Mouse (Mus musculus): Measurements from ENCODE around the gene Ppig.

Ppig gene

GRCm38 (mm10) chr2:69760980-69761379 is 38.6 kb downstream of the Ppig start:
- no peak for DNase-seq (ENCODE audit: low read depth in 1 of 2, low spot score in 2 of 2)

GRCm38 (mm10) chr2:69763340-69763739 is 41.0 kb downstream of the Ppig start:
- DNase-seq (ENCODE audit: low read depth in 1 of 2, low spot score in 2 of 2), result no peak

- no peak for DNase-seq (ENCODE audit: low read depth in 1 of 2, low spot score in 2 of 2)
These were observed 42.4 kb downstream of the Ppig start for GRCm38 (mm10) chr2:69764716-69765115.

GRCm38 (mm10) chr2:69773331-69773730 is 51.0 kb downstream of the Ppig start:
- DNase-seq (ENCODE audit: low read depth in 1 of 2, low spot score in 2 of 2), result no peak

GRCm38 (mm10) chr2:69777985-69778835 is 55.9 kb downstream of the Ppig start:
- no peak for DNase-seq (ENCODE audit: low read depth in 1 of 2, low spot score in 2 of 2)

GRCm38 (mm10) chr2:69778836-69779177 is 56.5 kb downstream of the Ppig start:
- no peak for DNase-seq (ENCODE audit: low read depth in 1 of 2, low spot score in 2 of 2)

- no peak for DNase-seq (ENCODE audit: low read depth in 1 of 2, low spot score in 2 of 2)
These were observed 66.6 kb downstream of the Ppig start for GRCm38 (mm10) chr2:69788974-69789373.

GRCm38 (mm10) chr2:69789429-69790069 is 67.2 kb downstream of the Ppig start, which contains the start of the genes Ccdc173 and Phospho2:
Gene Ccdc173 (minus strand): TSS chr2:69789575.
Gene Phospho2 (plus strand): TSS chr2:69789623.
- DNase-seq (ENCODE audit: low read depth in 1 of 2, low spot score in 2 of 2), result peak; percentile 91 to 95

- peak; percentile 58 to 77 for DNase-seq (ENCODE audit: low read depth in 1 of 2, low spot score in 2 of 2)
These were observed 67.9 kb downstream of the Ppig start for GRCm38 (mm10) chr2:69790285-69790684.

- no peak for DNase-seq (ENCODE audit: low read depth in 1 of 2, low spot score in 2 of 2)
These were observed 68.4 kb downstream of the Ppig start for GRCm38 (mm10) chr2:69790722-69791121.

- peak; percentile 66 to 72 for DNase-seq (ENCODE audit: low read depth in 1 of 2, low spot score in 2 of 2)
These were observed 80.6 kb downstream of the Ppig start for GRCm38 (mm10) chr2:69802911-69803312.

Measured in monocyte, adult 2 months (primary cell).